Mouse (Mus musculus): ENCODE data around the gene Snd1.
"Not testable (repeated sequence)": the region's sequence is repeated elsewhere in the genome, so short reads cannot be mapped to it uniquely, and the experiment has no call there.

Gene Snd1

GRCm38 (mm10) chr6:28898836-28899235 is 423.9 kb downstream of the Snd1 start:
- peak; percentile 83 for DNase-seq (ENCODE audit: low read depth, low spot score)

- no peak for DNase-seq (ENCODE audit: low read depth, low spot score)
Observed at GRCm38 (mm10) chr6:28902573-28902972, 427.6 kb downstream of the Snd1 start.

GRCm38 (mm10) chr6:28904417-28904816 is 429.5 kb downstream of the Snd1 start:
- no peak for DNase-seq (ENCODE audit: low read depth, low spot score)

- DNase-seq (ENCODE audit: low read depth, low spot score), result no peak
Observed at GRCm38 (mm10) chr6:28905301-28905700, 430.4 kb downstream of the Snd1 start.

- no peak for DNase-seq (ENCODE audit: low read depth, low spot score)
Observed at GRCm38 (mm10) chr6:28909866-28910265, 434.9 kb downstream of the Snd1 start.

GRCm38 (mm10) chr6:28914981-28915380 is 440.0 kb downstream of the Snd1 start:
- peak; percentile 72 for DNase-seq (ENCODE audit: low read depth, low spot score)

- peak; percentile 23 for DNase-seq (ENCODE audit: low read depth, low spot score)
Observed at GRCm38 (mm10) chr6:28916630-28917029, 441.7 kb downstream of the Snd1 start.

- DNase-seq (ENCODE audit: low read depth, low spot score), result no peak
Observed at GRCm38 (mm10) chr6:28919346-28919745, 444.4 kb downstream of the Snd1 start.

- DNase-seq (ENCODE audit: low read depth, low spot score), result no peak
Observed at GRCm38 (mm10) chr6:28922371-28922770, 447.4 kb downstream of the Snd1 start.

GRCm38 (mm10) chr6:28923091-28923824 is 448.3 kb downstream of the Snd1 start:
- no peak for DNase-seq (ENCODE audit: low read depth, low spot score)

GRCm38 (mm10) chr6:28923837-28924236 is 448.9 kb downstream of the Snd1 start:
- no peak for DNase-seq (ENCODE audit: low read depth, low spot score)

- not testable (repeated sequence) for DNase-seq (ENCODE audit: low read depth, low spot score)
Observed at GRCm38 (mm10) chr6:28927987-28928386, 453.0 kb downstream of the Snd1 start.

GRCm38 (mm10) chr6:28929169-28929803 is 454.3 kb downstream of the Snd1 start:
- DNase-seq (ENCODE audit: low read depth, low spot score), result not testable (repeated sequence)

GRCm38 (mm10) chr6:28931234-28931633 is 456.3 kb downstream of the Snd1 start:
- no peak for DNase-seq (ENCODE audit: low read depth, low spot score)

- DNase-seq (ENCODE audit: low read depth, low spot score), result no peak
Observed at GRCm38 (mm10) chr6:28931636-28932327, 456.8 kb downstream of the Snd1 start.

GRCm38 (mm10) chr6:28932328-28932937 is 457.5 kb downstream of the Snd1 start:
- peak; percentile 88 for DNase-seq (ENCODE audit: low read depth, low spot score)

GRCm38 (mm10) chr6:28935736-28936135 is 460.8 kb downstream of the Snd1 start:
- no peak for DNase-seq (ENCODE audit: low read depth, low spot score)

- no peak for DNase-seq (ENCODE audit: low read depth, low spot score)
Observed at GRCm38 (mm10) chr6:28947254-28947653, 472.3 kb downstream of the Snd1 start.

GRCm38 (mm10) chr6:28949269-28949668 is 474.3 kb downstream of the Snd1 start:
- peak; percentile 74 for DNase-seq (ENCODE audit: low read depth, low spot score)

GRCm38 (mm10) chr6:28955581-28955980 is 480.6 kb downstream of the Snd1 start:
- DNase-seq (ENCODE audit: low read depth, low spot score), result peak; percentile 91

- DNase-seq (ENCODE audit: low read depth, low spot score), result no peak
Observed at GRCm38 (mm10) chr6:28957486-28957885, 482.5 kb downstream of the Snd1 start.

- no peak for DNase-seq (ENCODE audit: low read depth, low spot score)
Observed at GRCm38 (mm10) chr6:28963178-28963577, 488.2 kb downstream of the Snd1 start.

Measured in ZHBTc4 (cell line).